Mouse (Mus musculus): ENCODE measurements at regions not wholly inside any gene's neighbourhood (a gene's known extent, or its start where the extent isn't known, plus 50 kb on each side); places are given as distances from the start of the nearest gene placed in this dataset.

- ATAC-seq (ENCODE audit: insufficient read depth), result no peak
- no peaks in the 10 kb centered on the region for H3K27me3 ChIP-seq
- H3K9ac ChIP-seq, result no peak overlapping the region
- no peak overlapping the region for H3K4me3 ChIP-seq (replicated peaks)
- H3K4me2 ChIP-seq, result no peak overlapping the region
- no peak overlapping the region for H3K27ac ChIP-seq (replicated peaks)
- H3K9me3 ChIP-seq (replicated peaks), result no peaks in the 10 kb centered on the region
- WGBS (ENCODE audit: insufficient replicate concordance), result 70% methylated on average over 11 of the region's 11 CpGs
- no peaks in the 10 kb centered on the region for H3K4me1 ChIP-seq (replicated peaks)
- H3K36me3 ChIP-seq (replicated peaks), result no peaks in the 10 kb centered on the region
Measured at GRCm38 (mm10) chr16:76218310-76219170, 155.1 kb downstream of the Nrip1 start.

DNA sequence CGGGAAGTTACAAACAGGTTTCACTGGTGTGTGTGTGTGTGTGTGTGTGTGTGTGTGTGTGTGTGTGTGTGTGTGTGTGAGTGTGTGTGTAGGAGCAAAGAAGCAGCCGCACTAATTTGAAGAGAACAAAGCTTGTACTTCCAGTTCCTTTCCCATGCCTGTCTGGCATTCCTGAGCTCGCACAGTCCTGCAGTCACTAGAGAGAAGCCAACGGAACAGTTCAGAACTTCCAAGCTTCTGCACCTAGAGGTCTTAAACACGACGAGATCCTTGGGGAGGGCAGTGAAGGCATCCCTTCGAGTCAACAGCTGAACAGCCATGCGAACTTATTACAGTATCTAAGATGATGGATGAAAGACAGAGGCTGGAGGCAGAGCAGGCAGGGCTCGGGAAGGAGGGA lies 157.4 kb downstream of the Nrip1 start:
- Histone ChIP-seq H3K9ac (no peak overlapping the region), H3K27me3 (no peaks in the 10 kb centered on the region), H3K36me3 (replicated peaks) (no peaks in the 10 kb centered on the region), H3K4me2 (no peak overlapping the region), H3K4me1 (replicated peaks) (no peaks in the 10 kb centered on the region), H3K9me3 (replicated peaks) (no peaks in the 10 kb centered on the region), H3K27ac (replicated peaks) (no peak overlapping the region), H3K4me3 (replicated peaks) (no peak overlapping the region)
- 51% methylated on average over 9 of the region's 9 CpGs for WGBS (ENCODE audit: insufficient replicate concordance)
- ATAC-seq (ENCODE audit: insufficient read depth), result no peak

GRCm38 (mm10) chr16:76215558-76215957 lies 158.1 kb downstream of the Nrip1 start:
- Histone ChIP-seq H3K36me3 (replicated peaks) (no peaks in the 10 kb centered on the region), H3K27ac (replicated peaks) (no peak overlapping the region), H3K4me1 (replicated peaks) (no peaks in the 10 kb centered on the region), H3K27me3 (no peaks in the 10 kb centered on the region), H3K9ac (no peak overlapping the region), H3K4me3 (replicated peaks) (no peak overlapping the region), H3K9me3 (replicated peaks) (no peaks in the 10 kb centered on the region), H3K4me2 (no peak overlapping the region)
- no peak for ATAC-seq (ENCODE audit: insufficient read depth)
- 72% methylated on average over 5 of the region's 5 CpGs for WGBS (ENCODE audit: insufficient replicate concordance)

DNA sequence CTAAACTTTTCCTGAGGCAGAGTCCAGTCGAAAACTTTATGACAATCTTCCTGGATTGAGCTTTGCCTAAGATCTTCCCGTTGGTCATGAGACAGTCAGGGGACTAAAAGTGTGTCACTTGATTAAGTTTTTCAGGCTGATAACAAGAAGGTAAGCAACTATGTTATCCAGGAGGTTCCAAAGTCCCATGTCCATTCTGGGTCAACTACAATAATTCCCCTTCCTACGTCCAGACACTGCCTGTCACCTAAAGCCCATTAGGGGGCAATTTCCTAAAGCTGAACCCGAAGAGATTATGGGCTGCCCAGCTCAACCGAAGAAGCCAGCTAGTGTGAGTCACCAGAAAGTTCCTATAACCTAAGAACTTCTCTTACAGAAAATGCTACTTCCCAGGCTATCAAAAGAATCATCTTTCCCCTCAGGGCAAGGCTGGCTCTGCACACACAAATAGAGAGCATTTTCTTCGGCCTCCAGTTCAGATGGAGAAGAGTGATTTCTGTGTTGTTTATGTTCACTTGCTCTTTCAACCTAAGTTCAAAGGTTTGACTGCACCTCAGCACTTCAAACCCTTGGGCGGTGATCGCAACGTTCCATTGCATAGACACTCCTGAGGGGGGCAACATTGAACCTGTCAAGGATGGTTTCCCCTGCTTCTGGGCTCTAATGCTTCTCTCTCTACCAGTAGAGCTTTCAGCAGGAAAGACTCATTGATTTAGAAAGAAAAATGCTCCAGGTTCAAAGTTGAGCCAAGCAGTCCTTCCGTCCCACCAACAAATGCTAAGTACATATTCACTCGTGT lies 171.7 kb downstream of the Nrip1 start:
- no peaks in the 10 kb centered on the region for H3K36me3 ChIP-seq (replicated peaks)
- no peak overlapping the region for H3K27ac ChIP-seq (replicated peaks)

DNA sequence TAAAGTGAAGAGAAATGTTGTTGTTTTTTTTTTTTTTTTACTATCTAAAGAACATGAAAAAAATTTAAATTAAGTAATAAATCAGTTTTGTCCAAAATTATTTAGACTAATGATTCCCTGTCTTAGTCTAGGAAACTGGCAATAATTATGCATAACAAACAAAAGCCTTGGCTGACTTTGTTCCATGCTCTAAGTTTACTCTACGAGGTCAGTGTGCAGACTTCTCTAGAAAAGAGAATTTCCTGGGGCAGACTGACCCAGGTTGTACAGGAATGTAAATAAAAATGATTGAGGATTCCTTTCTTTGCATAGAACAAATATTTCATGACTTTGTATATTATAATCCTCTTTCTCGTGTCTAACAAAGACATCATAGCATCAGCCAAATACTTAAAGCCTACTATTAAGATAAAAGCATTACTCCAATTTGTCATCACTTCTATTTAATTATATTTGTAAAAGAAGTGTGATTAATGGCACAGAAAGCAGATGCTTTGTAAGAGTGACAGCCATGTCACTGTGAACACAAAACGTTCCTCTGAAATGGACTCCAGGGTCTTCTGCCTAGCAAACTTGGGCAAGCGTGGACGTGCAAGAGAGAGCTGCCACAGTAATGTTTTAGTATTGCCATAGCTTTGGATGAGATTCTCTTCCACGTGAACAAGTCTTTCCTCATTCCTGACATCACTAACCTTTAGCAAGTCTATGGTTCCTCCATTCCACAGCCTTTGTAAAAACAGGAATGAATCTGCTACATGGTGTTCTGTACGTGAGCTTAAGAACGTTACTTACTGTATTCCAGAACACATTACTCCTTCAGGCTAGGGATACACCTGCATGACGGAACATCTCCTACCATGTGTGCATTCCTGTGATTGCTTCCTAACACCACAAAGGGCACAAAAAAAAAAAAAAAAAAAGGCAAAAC lies 172.6 kb downstream of the Nrip1 start:
- Histone ChIP-seq H3K9me3 (replicated peaks) (no peaks in the 10 kb centered on the region), H3K4me1 (replicated peaks) (0 out of 2 replicates have a peak, but pooled peaks cover 4% of the 10 kb centered on the region), H3K4me2 (no peak overlapping the region), H3K9ac (no peak overlapping the region), H3K27me3 (no peaks in the 10 kb centered on the region), H3K36me3 (replicated peaks) (no peaks in the 10 kb centered on the region), H3K27ac (replicated peaks) (no peak overlapping the region), H3K4me3 (replicated peaks) (no peak overlapping the region)
- no peak for ATAC-seq (ENCODE audit: insufficient read depth)
- WGBS (ENCODE audit: insufficient replicate concordance), result 63% methylated on average over 9 of the region's 9 CpGs

More for the DNA sequence above, 171.7 kb downstream of the Nrip1 start:
- H3K9me3 ChIP-seq (replicated peaks), result no peaks in the 10 kb centered on the region
- H3K4me2 ChIP-seq, result no peak overlapping the region
- no peaks in the 10 kb centered on the region for H3K27me3 ChIP-seq
- no peak overlapping the region for H3K4me3 ChIP-seq (replicated peaks)
- WGBS (ENCODE audit: insufficient replicate concordance), result 33% methylated on average over 11 of the region's 11 CpGs
- no peak overlapping the region for H3K9ac ChIP-seq
- 0 out of 2 replicates have a peak, but pooled peaks cover 4% of the 10 kb centered on the region for H3K4me1 ChIP-seq (replicated peaks)
- ATAC-seq (ENCODE audit: insufficient read depth), result peak; percentile 54; the same call in 1 of the 2 replicates

DNA sequence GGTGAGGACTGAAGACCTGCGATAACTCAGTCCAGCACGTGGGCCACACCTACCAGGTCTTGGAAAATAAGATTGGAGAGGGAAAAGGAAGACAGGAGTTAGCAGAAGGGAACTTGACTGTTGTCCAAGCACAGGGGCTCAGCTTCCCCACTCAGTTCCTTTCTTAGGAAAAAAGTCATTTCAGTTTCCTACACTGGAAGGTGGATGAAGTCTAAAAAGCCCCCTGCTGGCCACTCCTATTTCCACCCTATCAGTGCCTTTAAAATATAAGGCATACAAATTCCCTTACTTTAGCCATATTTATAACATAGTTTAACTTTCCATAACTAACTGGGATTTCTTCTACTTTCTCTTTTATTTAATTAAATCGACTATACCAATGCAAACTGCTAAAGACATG lies 173.4 kb downstream of the Nrip1 start:
- no peak overlapping the region for H3K9ac ChIP-seq
- no peaks in the 10 kb centered on the region for H3K9me3 ChIP-seq (replicated peaks)
- H3K27ac ChIP-seq (replicated peaks), result no peak overlapping the region
- 0 out of 2 replicates have a peak, but pooled peaks cover 4% of the 10 kb centered on the region for H3K4me1 ChIP-seq (replicated peaks)
- ATAC-seq (ENCODE audit: insufficient read depth), result no peak
- 49% methylated on average over 3 of the region's 3 CpGs for WGBS (ENCODE audit: insufficient replicate concordance)
- H3K27me3 ChIP-seq, result no peaks in the 10 kb centered on the region
- no peak overlapping the region for H3K4me3 ChIP-seq (replicated peaks)
- H3K4me2 ChIP-seq, result no peak overlapping the region
- no peaks in the 10 kb centered on the region for H3K36me3 ChIP-seq (replicated peaks)

- ATAC-seq (ENCODE audit: insufficient read depth), result no peak
- WGBS (ENCODE audit: insufficient replicate concordance), result 59% methylated on average over 3 of the region's 3 CpGs
Measured at GRCm38 (mm10) chr16:76199006-76199405, 174.6 kb downstream of the Nrip1 start.

GRCm38 (mm10) chr16:76194291-76194690 lies 172.2 kb upstream of the Samsn1 start:
- WGBS (ENCODE audit: insufficient replicate concordance), result 54% methylated on average over 2 of the region's 2 CpGs
- H3K4me3 ChIP-seq (replicated peaks), result no peak overlapping the region
- no peaks in the 10 kb centered on the region for H3K9me3 ChIP-seq (replicated peaks)
- H3K9ac ChIP-seq, result no peak overlapping the region
- H3K4me2 ChIP-seq, result no peak overlapping the region
- ATAC-seq (ENCODE audit: insufficient read depth), result no peak
- no peaks in the 10 kb centered on the region for H3K27me3 ChIP-seq
- H3K36me3 ChIP-seq (replicated peaks), result no peaks in the 10 kb centered on the region
- no peaks in the 10 kb centered on the region for H3K4me1 ChIP-seq (replicated peaks)
- H3K27ac ChIP-seq (replicated peaks), result no peak overlapping the region

More at GRCm38 (mm10) chr16:76199006-76199405, 174.6 kb downstream of the Nrip1 start:
- H3K27me3 ChIP-seq, result no peaks in the 10 kb centered on the region
- no peak overlapping the region for H3K4me2 ChIP-seq
- H3K4me1 ChIP-seq (replicated peaks), result 0 out of 2 replicates have a peak, but pooled peaks cover 4% of the 10 kb centered on the region
- H3K4me3 ChIP-seq (replicated peaks), result no peak overlapping the region
- H3K36me3 ChIP-seq (replicated peaks), result no peaks in the 10 kb centered on the region
- H3K9me3 ChIP-seq (replicated peaks), result no peaks in the 10 kb centered on the region
- no peak overlapping the region for H3K27ac ChIP-seq (replicated peaks)
- no peak overlapping the region for H3K9ac ChIP-seq

- Histone ChIP-seq H3K9me3 (replicated peaks) (no peaks in the 10 kb centered on the region), H3K4me1 (replicated peaks) (no peaks in the 10 kb centered on the region), H3K4me3 (replicated peaks) (no peak overlapping the region), H3K4me2 (no peak overlapping the region), H3K9ac (no peak overlapping the region), H3K27ac (replicated peaks) (no peak overlapping the region), H3K27me3 (no peaks in the 10 kb centered on the region), H3K36me3 (replicated peaks) (no peaks in the 10 kb centered on the region)
- ATAC-seq (ENCODE audit: insufficient read depth), result no peak
- 74% methylated on average over 10 of the region's 10 CpGs for WGBS (ENCODE audit: insufficient replicate concordance)
Measured at GRCm38 (mm10) chr16:76191135-76191534, 169.1 kb upstream of the Samsn1 start.

- no peaks in the 10 kb centered on the region for H3K9me3 ChIP-seq (replicated peaks)
- no peak overlapping the region for H3K4me2 ChIP-seq
- 56% methylated on average over 2 of the region's 2 CpGs for WGBS (ENCODE audit: insufficient replicate concordance)
- no peaks in the 10 kb centered on the region for H3K4me1 ChIP-seq (replicated peaks)
- H3K36me3 ChIP-seq (replicated peaks), result no peaks in the 10 kb centered on the region
- H3K9ac ChIP-seq, result no peak overlapping the region
- H3K27ac ChIP-seq (replicated peaks), result no peak overlapping the region
- no peak overlapping the region for H3K4me3 ChIP-seq (replicated peaks)
- no peak for ATAC-seq (ENCODE audit: insufficient read depth)
- H3K27me3 ChIP-seq, result no peaks in the 10 kb centered on the region
Measured at GRCm38 (mm10) chr16:76183556-76183955, 161.5 kb upstream of the Samsn1 start.
